Mouse (Mus musculus) MEL (cell line): Measurements from ENCODE around the gene Stmn1. TPM values are rescaled to one million over a fixed set of nuclear protein-coding genes. Genes with fewer than 3 reads are reported as not detected.

Experiments
- DNase-seq: peaks from one replicate; pipeline ENCODE4 v3.0.0; 2011; ENCODE audit warnings: low read depth, low spot score
- H3K27ac ChIP-seq: 2 replicates; pipeline ENCODE4 v1.5.1; 2012; ENCODE audit warnings: low read depth, mild to moderate bottlenecking, control low read depth, low read length, moderate library complexity; ENCODE audit not compliant: control insufficient read depth
- H3K27me3 ChIP-seq, 2 experiments: fragments of 150-350 bp in 1 of 2; sonication (generic) in 1 of 2; 2 replicates each; pipeline ENCODE4 v1.6.1; 2012; ENCODE audit warnings: low read length in 2 of 2, mild to moderate bottlenecking in 2 of 2, improper control_type of control experiment in 1 of 2, moderate library complexity in 1 of 2; ENCODE audit not compliant: insufficient read depth in 2 of 2, control insufficient read depth in 1 of 2
- H3K36me3 ChIP-seq, 2 experiments: 2 replicates each; pipeline ENCODE4 v1.6.1; 2012 to 2014; ENCODE audit warnings: low read length in 2 of 2, improper control_type of control experiment in 1 of 2, inconsistent platforms in 1 of 2, mild to moderate bottlenecking in 1 of 2; ENCODE audit not compliant: insufficient read depth in 2 of 2, control insufficient read depth in 1 of 2
- H3K4me1 ChIP-seq, 2 experiments: fragments of 150-350 bp in 1 of 2; sonication (generic) in 1 of 2; 2 replicates each; pipeline ENCODE4 v1.6.1; 2012; ENCODE audit warnings: low read length in 2 of 2, improper control_type of control experiment in 1 of 2, mild to moderate bottlenecking in 1 of 2; ENCODE audit not compliant: insufficient read depth in 2 of 2, control insufficient read depth in 1 of 2
- H3K4me3 ChIP-seq, 2 experiments: fragments of 150-350 bp in 1 of 2; sonication (generic) in 1 of 2; 2 replicates each; pipeline ENCODE4 v1.5.1; 2012; ENCODE audit warnings: low read depth in 2 of 2, low read length in 2 of 2, mild to moderate bottlenecking in 2 of 2, moderate library complexity in 2 of 2, control low read depth in 1 of 2, improper control_type of control experiment in 1 of 2; ENCODE audit not compliant: control insufficient read depth in 1 of 2, insufficient read depth in 1 of 2
- H3K79me2 ChIP-seq: 2 replicates; pipeline ENCODE4 v1.6.1; 2012; ENCODE audit warnings: mild to moderate bottlenecking, low read length, moderate library complexity; ENCODE audit not compliant: control insufficient read depth, poor library complexity, insufficient read depth
- H3K9ac ChIP-seq: 2 replicates; pipeline ENCODE4 v1.6.1; 2012; ENCODE audit warnings: low read depth, mild to moderate bottlenecking, control low read depth, low read length, moderate library complexity; ENCODE audit not compliant: control insufficient read depth, poor library complexity, severe bottlenecking
- H3K9me3 ChIP-seq: fragments of 150-350 bp; sonication (generic); replicated peaks from 2 replicates; pipeline ENCODE4 v1.6.1; 2012; ENCODE audit warnings: mild to moderate bottlenecking, low read length, improper control_type of control experiment, moderate library complexity; ENCODE audit not compliant: insufficient read depth
- BHLHE40 ChIP-seq: IDR thresholded peaks from 2 replicates; pipeline ENCODE4 v1.6.1; 2012; ENCODE audit warnings: low read depth, mild to moderate bottlenecking, inconsistent platforms, low read length, improper control_type of control experiment, borderline replicate concordance
- CHD1 ChIP-seq: IDR thresholded peaks from 2 replicates; pipeline ENCODE4 v1.6.1; 2012; ENCODE audit warnings: low read depth, mild to moderate bottlenecking, inconsistent platforms, low read length, improper control_type of control experiment
- ELF1 ChIP-seq: IDR thresholded peaks from 2 replicates; pipeline ENCODE4 v1.6.1; 2014; ENCODE audit warnings: low read depth, mild to moderate bottlenecking, inconsistent platforms, low read length, improper control_type of control experiment, moderate library complexity
- ETS1 ChIP-seq: IDR thresholded peaks from 2 replicates; pipeline ENCODE4 v1.6.1; 2012; ENCODE audit warnings: low read depth, mild to moderate bottlenecking, inconsistent platforms, low read length, improper control_type of control experiment, moderate library complexity
- HCFC1 ChIP-seq: IDR thresholded peaks from 2 replicates; pipeline ENCODE4 v1.6.1; 2012; ENCODE audit warnings: low read depth, mild to moderate bottlenecking, inconsistent platforms, low read length, improper control_type of control experiment, moderate library complexity
- KAT2A ChIP-seq: conservative IDR thresholded peaks from 2 replicates; pipeline ENCODE4 v1.6.1; 2012; ENCODE audit warnings: low read depth, low read length, improper control_type of control experiment, inconsistent platforms
- MAX ChIP-seq: IDR thresholded peaks from 2 replicates; pipeline ENCODE4 v1.6.1; 2011; ENCODE audit warnings: low read length, improper control_type of control experiment
- MAZ ChIP-seq: IDR thresholded peaks from 2 replicates; pipeline ENCODE4 v1.6.1; 2012; ENCODE audit warnings: low read depth, mild to moderate bottlenecking, inconsistent platforms, low read length, improper control_type of control experiment
- MXI1 ChIP-seq: IDR thresholded peaks from 2 replicates; pipeline ENCODE4 v1.6.1; 2011; ENCODE audit warnings: mild to moderate bottlenecking, low read depth, low read length, improper control_type of control experiment
- MYC ChIP-seq: IDR thresholded peaks from 2 replicates; pipeline ENCODE4 v1.6.1; 2011; ENCODE audit warnings: low read depth, mild to moderate bottlenecking, low read length, improper control_type of control experiment, moderate library complexity
- POLR2A ChIP-seq, 2 experiments: IDR thresholded peaks; 2 replicates each; pipeline ENCODE4 v1.6.1; 2011 to 2012; ENCODE audit warnings: low read length in 2 of 2, mild to moderate bottlenecking in 2 of 2, control low read depth in 1 of 2, improper control_type of control experiment in 1 of 2, low read depth in 1 of 2, moderate library complexity in 1 of 2; ENCODE audit not compliant: control insufficient read depth in 1 of 2, insufficient read depth in 1 of 2, poor library complexity in 1 of 2
- POLR2AphosphoS5 ChIP-seq: IDR thresholded peaks from 2 replicates; pipeline ENCODE4 v1.6.1; 2012; ENCODE audit warnings: low read depth, borderline replicate concordance, mild to moderate bottlenecking, inconsistent platforms, low read length, moderate library complexity, mixed read lengths
- RAD21 ChIP-seq: IDR thresholded peaks from 2 replicates; pipeline ENCODE4 v1.6.1; 2011; ENCODE audit warnings: mild to moderate bottlenecking, low read depth, low read length, improper control_type of control experiment
- RCOR1 ChIP-seq: IDR thresholded peaks from 2 replicates; pipeline ENCODE4 v1.6.1; 2012; ENCODE audit warnings: low read depth, mild to moderate bottlenecking, inconsistent platforms, low read length, improper control_type of control experiment
- SIN3A ChIP-seq: IDR thresholded peaks from 2 replicates; pipeline ENCODE4 v1.6.1; 2012; ENCODE audit warnings: low read length, improper control_type of control experiment, inconsistent platforms
- TAL1 ChIP-seq: IDR thresholded peaks from 2 replicates; pipeline ENCODE4 v1.6.1; 2012; ENCODE audit warnings: mild to moderate bottlenecking, inconsistent platforms, low read length, moderate library complexity, mixed read lengths
- TCF12 ChIP-seq: IDR thresholded peaks from 2 replicates; pipeline ENCODE4 v1.6.1; 2014; ENCODE audit warnings: low read depth, mild to moderate bottlenecking, inconsistent platforms, low read length, improper control_type of control experiment, moderate library complexity
- USF1 ChIP-seq: IDR thresholded peaks from 2 replicates; pipeline ENCODE4 v1.6.1; 2014; ENCODE audit warnings: low read depth, mild to moderate bottlenecking, inconsistent platforms, low read length, improper control_type of control experiment, moderate library complexity
- USF2 ChIP-seq, 2 experiments: IDR thresholded peaks; 2 replicates each; pipeline ENCODE4 v1.6.1; 2011 to 2012; ENCODE audit warnings: improper control_type of control experiment in 2 of 2, low read length in 2 of 2, borderline replicate concordance in 1 of 2, inconsistent platforms in 1 of 2, low read depth in 1 of 2, mild to moderate bottlenecking in 1 of 2; ENCODE audit not compliant: insufficient read depth in 1 of 2
- ZMIZ1 ChIP-seq: IDR thresholded peaks from 2 replicates; pipeline ENCODE4 v1.6.1; 2012; ENCODE audit warnings: low read depth, mild to moderate bottlenecking, inconsistent platforms, low read length, improper control_type of control experiment, moderate library complexity
- ZNF384 ChIP-seq: IDR thresholded peaks from 2 replicates; pipeline ENCODE4 v1.6.1; 2012; ENCODE audit warnings: low read depth, mild to moderate bottlenecking, inconsistent platforms, low read length, improper control_type of control experiment
- polyA plus RNA-seq, 2 experiments: library from polyadenylated mRNA; stranded (reverse) in 1 of 2; unstranded in 1 of 2; fragments of >175 nt in 1 of 2; fragments of >200 nt in 1 of 2; gene quantifications; 2 replicates each; pipeline versions ENCODE4 v1.2.1 to v1.2.4; 2012; ENCODE audit warnings: low replicate concordance in 2 of 2, low read depth in 1 of 2; ENCODE audit not compliant: insufficient read length in 2 of 2, insufficient read depth in 1 of 2, missing spikeins in 1 of 2
- total RNA-seq: library from RNA; depleted of rRNA; stranded (reverse); fragments of 300-350 nt; gene quantifications from 2 replicates; pipeline ENCODE4 v1.2.3, GENCODE M21; 2012

Gene Stmn1
- total and polyA plus RNA-seq, 3 experiments, result 214 to 350 TPM; not detected in 1

GRCm38 (mm10) chr4:134465789-134466188 lies 2.3 kb upstream of the Stmn1 start:
- Histone ChIP-seq H3K9me3 (no peaks in the 10 kb centered on the region), H3K27me3 (no peaks in the 10 kb centered on the region), H3K4me3 (no peak overlapping the region), H3K27ac (no peak overlapping the region), H3K4me1 (peaks cover 4 to 13% of the 10 kb centered on the region in 2 experiments), H3K36me3 (peaks cover 2 to 15% of the 10 kb centered on the region in 2 experiments; a peak in 2 of 4 replicates), H3K9ac (no peak overlapping the region), H3K79me2 (peaks cover 8% of the 10 kb centered on the region)
- no peak for TF ChIP-seq CHD1
- TF ChIP-seq ZMIZ1, result no peak
- TF ChIP-seq MXI1, result no peak
- TF ChIP-seq TAL1, result no peak
- TF ChIP-seq HCFC1, result no peak
- no peak for TF ChIP-seq MAZ
- DNase-seq, result no peak

DNA sequence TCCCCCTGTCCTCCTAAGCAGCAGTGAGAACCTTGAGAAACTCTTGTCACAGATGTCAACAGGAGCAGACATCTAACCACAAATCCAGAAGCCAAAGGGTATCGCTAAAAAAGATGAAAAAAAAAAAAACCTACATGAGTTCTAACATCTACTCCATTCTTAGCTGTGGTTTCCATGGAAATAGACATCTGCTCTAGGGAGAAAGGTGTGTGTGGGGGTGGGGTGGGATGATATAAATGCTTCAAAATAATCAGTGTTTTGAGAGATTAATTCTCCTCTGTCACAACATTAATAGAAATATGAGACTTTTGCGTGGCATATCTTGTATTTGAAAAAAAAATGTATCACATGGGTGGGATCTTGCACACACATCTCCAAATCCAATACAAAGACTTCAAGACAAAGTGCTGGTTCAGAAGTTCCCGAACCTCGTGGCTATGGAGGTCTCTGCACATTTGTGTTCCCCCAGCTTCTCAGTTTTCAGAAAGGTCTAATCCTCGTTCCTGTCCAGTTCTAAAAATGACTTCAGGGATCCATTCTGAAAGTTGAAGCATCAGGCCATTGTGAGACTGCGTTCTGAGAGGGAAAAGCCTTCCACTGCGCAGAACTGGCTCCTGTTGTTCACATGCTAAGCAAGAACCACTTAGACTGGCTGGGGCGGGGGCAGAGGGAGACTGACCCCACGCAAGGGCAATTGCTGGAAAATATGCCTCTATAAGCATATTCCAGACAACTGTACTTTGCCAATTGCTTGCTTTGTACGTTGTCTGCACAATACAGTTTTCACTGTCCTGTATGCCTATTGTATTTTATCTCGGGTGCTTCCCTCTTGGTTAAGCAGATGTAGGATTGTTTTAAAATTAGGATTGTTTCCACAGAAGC lies 1.5 kb upstream of the Stmn1 start:
- H3K27ac ChIP-seq, result no peak overlapping the region
- no peaks in the 10 kb centered on the region for H3K27me3 ChIP-seq
- no peak for DNase-seq
- no peak overlapping the region for H3K9ac ChIP-seq
- TF ChIP-seq ZNF384 (peak; percentile 56), POLR2A (IDR thresholded peaks at IDR 0.05; ENCODE audit: control insufficient read depth in 1 of 2, insufficient read depth in 1 of 2, low read depth in 1 of 2, low read length in 2 of 2, poor library complexity in 1 of 2) (no peak)
- H3K4me3 ChIP-seq, result no peak overlapping the region; a peak in 1 of 4 replicates
- peaks cover 8% of the 10 kb centered on the region for H3K79me2 ChIP-seq
- peaks cover 0 to 9% of the 10 kb centered on the region in 2 experiments; a peak in 2 of 4 replicates for H3K4me1 ChIP-seq
- no peaks in the 10 kb centered on the region for H3K9me3 ChIP-seq
- peaks cover 2 to 13% of the 10 kb centered on the region in 2 experiments; a peak in 2 of 4 replicates for H3K36me3 ChIP-seq

GRCm38 (mm10) chr4:134467435-134468214 lies 495 bp upstream of the Stmn1 start:
- peak; percentile 60 for DNase-seq
- Histone ChIP-seq H3K27me3 (no peaks in the 10 kb centered on the region), H3K9me3 (no peaks in the 10 kb centered on the region), H3K36me3 (peaks cover 5 to 13% of the 10 kb centered on the region in 2 experiments; a peak in 3 of 4 replicates), H3K4me3 (peak overlapping the region; percentile 61 to 62), H3K27ac (no peak overlapping the region), H3K79me2 (peaks cover 8% of the 10 kb centered on the region), H3K9ac (peak overlapping the region; percentile 62), H3K4me1 (peaks cover 0 to 8% of the 10 kb centered on the region in 2 experiments; a peak in 1 of 4 replicates)
- TF ChIP-seq USF2 (IDR thresholded peaks at IDR 0.05; ENCODE audit: borderline replicate concordance in 1 of 2, insufficient read depth in 1 of 2, low read depth in 1 of 2, low read length in 2 of 2) (no peak), MYC (peak; percentile 85; the same call in 1 of the 2 replicates), MXI1 (peak; percentile 99), TCF12 (0 out of 2 replicates have a peak, but pooled peaks have one; percentile 18), ZMIZ1 (0 out of 2 replicates have a peak, but pooled peaks have one; percentile 16), MAX (peak; percentile 99), BHLHE40 (peak; percentile 81), ETS1 (peak; percentile 43; the same call in 1 of the 2 replicates), KAT2A (no peak), SIN3A (peak; percentile 94), RAD21 (no peak), USF1 (peak; percentile 50; the same call in 1 of the 2 replicates), ELF1 (0 out of 2 replicates have a peak, but pooled peaks have one; percentile 13), RCOR1 (no peak), POLR2A (IDR thresholded peaks at IDR 0.05; ENCODE audit: control insufficient read depth in 1 of 2, insufficient read depth in 1 of 2, low read depth in 1 of 2, low read length in 2 of 2, poor library complexity in 1 of 2) (no peak), POLR2AphosphoS5 (no peak)
